Mouse (Mus musculus): ENCODE measurements around the gene Cmtm6.

Cmtm6 gene

GRCm38 (mm10) chr9:114774629-114775028 lies 43.7 kb downstream of the Cmtm6 start:
- no peak for DNase-seq

- peak; percentile 50 to 60 for DNase-seq
Measured at GRCm38 (mm10) chr9:114775272-114775671, 44.4 kb downstream of the Cmtm6 start.

- no peak for DNase-seq
Measured at GRCm38 (mm10) chr9:114776361-114776760, 45.4 kb downstream of the Cmtm6 start.

- no peak for DNase-seq
Measured at GRCm38 (mm10) chr9:114777178-114778046, 46.5 kb downstream of the Cmtm6 start.

GRCm38 (mm10) chr9:114778047-114778390 lies 47.1 kb downstream of the Cmtm6 start:
- DNase-seq = peak in 1 of 2 experiments; percentile 40

GRCm38 (mm10) chr9:114778877-114779276 lies 48.0 kb downstream of the Cmtm6 start:
- DNase-seq = no peak

- DNase-seq = no peak
Measured at GRCm38 (mm10) chr9:114779984-114780745, 49.2 kb downstream of the Cmtm6 start.

GRCm38 (mm10) chr9:114780746-114781525 lies 50.0 kb downstream of the Cmtm6 start:
- DNase-seq = peak; percentile 55 to 69

GRCm38 (mm10) chr9:114781526-114782212 lies 50.8 kb downstream of the Cmtm6 start, which contains the start of gene Cmtm7:
TSS of gene Cmtm7 (minus strand) at chr9:114781856.
- DNase-seq = peak; percentile 69 to 70

- no peak for DNase-seq
Measured at GRCm38 (mm10) chr9:114785432-114786125, 54.7 kb downstream of the Cmtm6 start.

GRCm38 (mm10) chr9:114787134-114787533 lies 56.2 kb downstream of the Cmtm6 start:
- no peak for DNase-seq

- DNase-seq = no peak
Measured at GRCm38 (mm10) chr9:114787716-114788115, 56.8 kb downstream of the Cmtm6 start.

- DNase-seq = no peak
Measured at GRCm38 (mm10) chr9:114788697-114789096, 57.8 kb downstream of the Cmtm6 start.

- DNase-seq = no peak
Measured at GRCm38 (mm10) chr9:114789557-114789956, 58.6 kb downstream of the Cmtm6 start.

- no peak for DNase-seq
Measured at GRCm38 (mm10) chr9:114789989-114790388, 59.1 kb downstream of the Cmtm6 start.

GRCm38 (mm10) chr9:114793764-114794295 lies 62.9 kb downstream of the Cmtm6 start:
- no peak for DNase-seq

GRCm38 (mm10) chr9:114794491-114794890 lies 63.6 kb downstream of the Cmtm6 start:
- no peak for DNase-seq

- DNase-seq = no peak
Measured at GRCm38 (mm10) chr9:114796473-114797050, 65.6 kb downstream of the Cmtm6 start.

GRCm38 (mm10) chr9:114797329-114798004 lies 66.6 kb downstream of the Cmtm6 start:
- peak; percentile 51 to 70 for DNase-seq

GRCm38 (mm10) chr9:114798845-114799244 lies 67.9 kb downstream of the Cmtm6 start:
- no peak for DNase-seq

All from thymus, adult 18-20 months (tissue).